Mouse (Mus musculus): ENCODE results near the gene Cldn15. TPM values are rescaled to one million over a fixed set of nuclear protein-coding genes. Genes with fewer than 3 reads are reported as not detected.
"Not testable (repeated sequence)": the region's sequence is repeated elsewhere in the genome, so short reads cannot be mapped to it uniquely, and the experiment has no call there.

Gene Cldn15
- polyA plus RNA-seq, 1 experiment from 2014 or later = 6.7 TPM

DNA sequence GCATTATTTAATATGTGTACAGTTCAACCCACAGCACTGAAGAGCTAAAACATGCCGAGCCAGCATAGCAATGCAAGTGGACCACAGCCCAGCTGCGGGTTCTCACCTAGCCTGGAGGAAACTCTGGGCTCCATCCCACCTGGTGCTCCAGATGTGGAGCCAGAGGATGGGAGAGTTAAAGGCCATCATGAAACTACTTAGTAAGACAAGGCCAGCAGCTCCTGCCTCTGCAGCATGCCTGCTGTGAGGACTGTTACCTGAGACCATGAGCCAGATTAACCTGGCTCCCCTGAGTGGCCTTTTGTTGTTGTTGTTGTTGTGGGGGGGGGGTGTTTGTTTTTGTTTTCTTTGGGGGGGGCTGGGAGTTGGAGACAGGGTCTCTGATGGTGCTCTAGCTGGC is 23.0 kb upstream of the Cldn15 start:
- no peak for DNase-seq
- H3K27ac ChIP-seq (ENCODE audit: low read depth) = no peak overlapping the region
- H3K4me1 ChIP-seq (ENCODE audit: insufficient read depth) = no peaks in the 10 kb centered on the region
- WGBS (ENCODE audit: insufficient replicate concordance) = 76% methylated on average over 2 of the region's 2 CpGs
- ATAC-seq = no peak
- no peak overlapping the region for H3K9ac ChIP-seq (replicated peaks)
- no peaks in the 10 kb centered on the region for H3K27me3 ChIP-seq (ENCODE audit: insufficient read depth, low read length)
- H3K4me3 ChIP-seq (ENCODE audit: low read depth, low read length) = no peak overlapping the region
- H3K9me3 ChIP-seq (ENCODE audit: low read length) = peaks cover 3% of the 10 kb centered on the region; the same call in 1 of the 2 replicates
- H3K4me2 ChIP-seq (ENCODE audit: low read depth, low read length) = no peak overlapping the region
- TF ChIP-seq CTCF (IDR thresholded peaks at IDR 0.05; ENCODE audit: low read depth) = no peak
- TF ChIP-seq EP300 (IDR thresholded peaks at IDR 0.05; ENCODE audit: low read depth) = no peak
- H3K36me3 ChIP-seq (replicated peaks; ENCODE audit: insufficient read depth, low read length) = no peaks in the 10 kb centered on the region

GRCm38 (mm10) chr5:136945084-136945483 is 21.3 kb upstream of the Cldn15 start:
- no peaks in the 10 kb centered on the region for H3K27me3 ChIP-seq (ENCODE audit: insufficient read depth, low read length)
- no peak overlapping the region for H3K9ac ChIP-seq (replicated peaks)
- H3K4me3 ChIP-seq (ENCODE audit: low read depth, low read length) = no peak overlapping the region
- H3K9me3 ChIP-seq (ENCODE audit: low read length) = no peaks in the 10 kb centered on the region
- TF ChIP-seq CTCF (IDR thresholded peaks at IDR 0.05; ENCODE audit: low read depth) = no peak
- TF ChIP-seq EP300 (IDR thresholded peaks at IDR 0.05; ENCODE audit: low read depth) = no peak
- WGBS (ENCODE audit: insufficient replicate concordance) = 73% methylated on average over 12 of the region's 12 CpGs
- H3K4me1 ChIP-seq (ENCODE audit: insufficient read depth) = no peaks in the 10 kb centered on the region
- ATAC-seq = no peak
- no peak for DNase-seq
- no peaks in the 10 kb centered on the region for H3K36me3 ChIP-seq (replicated peaks; ENCODE audit: insufficient read depth, low read length)
- no peak overlapping the region for H3K27ac ChIP-seq (ENCODE audit: low read depth)
- H3K4me2 ChIP-seq (ENCODE audit: low read depth, low read length) = no peak overlapping the region

- Histone ChIP-seq H3K4me1 (ENCODE audit: insufficient read depth) (0 out of 2 replicates have a peak, but pooled peaks cover 3% of the 10 kb centered on the region), H3K9me3 (ENCODE audit: low read length) (no peaks in the 10 kb centered on the region), H3K27ac (ENCODE audit: low read depth) (no peak overlapping the region), H3K36me3 (replicated peaks; ENCODE audit: insufficient read depth, low read length) (no peaks in the 10 kb centered on the region), H3K27me3 (ENCODE audit: insufficient read depth, low read length) (no peaks in the 10 kb centered on the region), H3K4me2 (ENCODE audit: low read depth, low read length) (no peak overlapping the region), H3K9ac (replicated peaks) (no peak overlapping the region), H3K4me3 (ENCODE audit: low read depth, low read length) (no peak overlapping the region)
- ATAC-seq (no peak), DNase-seq (no peak)
- no peak for TF ChIP-seq CTCF (IDR thresholded peaks at IDR 0.05; ENCODE audit: low read depth)
- no peak for TF ChIP-seq EP300 (IDR thresholded peaks at IDR 0.05; ENCODE audit: low read depth)
Measured at GRCm38 (mm10) chr5:136947874-136948273, 18.5 kb upstream of the Cldn15 start.

GRCm38 (mm10) chr5:136949551-136950336 is 16.7 kb upstream of the Cldn15 start:
- not testable (repeated sequence) for H3K9ac ChIP-seq (replicated peaks); H3K4me3 ChIP-seq (ENCODE audit: low read depth, low read length); H3K9me3 ChIP-seq (ENCODE audit: low read length); H3K27me3 ChIP-seq (ENCODE audit: insufficient read depth, low read length); DNase-seq; ATAC-seq; H3K36me3 ChIP-seq (replicated peaks; ENCODE audit: insufficient read depth, low read length); H3K27ac ChIP-seq (ENCODE audit: low read depth); H3K4me2 ChIP-seq (ENCODE audit: low read depth, low read length)
- 78% methylated on average over 14 of the region's 14 CpGs for WGBS (ENCODE audit: insufficient replicate concordance)
- peaks cover 11% of the 10 kb centered on the region for H3K4me1 ChIP-seq (ENCODE audit: insufficient read depth)
- 0 out of 2 replicates have a peak, but pooled peaks have one; percentile 9 for TF ChIP-seq EP300 (IDR thresholded peaks at IDR 0.05; ENCODE audit: low read depth)

- Histone ChIP-seq H3K4me3 (ENCODE audit: low read depth, low read length) (no peak overlapping the region), H3K9ac (replicated peaks) (no peak overlapping the region), H3K27ac (ENCODE audit: low read depth) (no peak overlapping the region), H3K4me2 (ENCODE audit: low read depth, low read length) (no peak overlapping the region), H3K4me1 (ENCODE audit: insufficient read depth) (peaks cover 11% of the 10 kb centered on the region), H3K27me3 (ENCODE audit: insufficient read depth, low read length) (no peaks in the 10 kb centered on the region), H3K9me3 (ENCODE audit: low read length) (no peaks in the 10 kb centered on the region), H3K36me3 (replicated peaks; ENCODE audit: insufficient read depth, low read length) (no peaks in the 10 kb centered on the region)
- ATAC-seq = no peak
- DNase-seq = no peak
- 82% methylated on average over 6 of the region's 6 CpGs for WGBS (ENCODE audit: insufficient replicate concordance)
- TF ChIP-seq EP300 (IDR thresholded peaks at IDR 0.05; ENCODE audit: low read depth) (no peak), CTCF (IDR thresholded peaks at IDR 0.05; ENCODE audit: low read depth) (no peak)
Measured at GRCm38 (mm10) chr5:136950521-136950920, 15.9 kb upstream of the Cldn15 start.

DNA sequence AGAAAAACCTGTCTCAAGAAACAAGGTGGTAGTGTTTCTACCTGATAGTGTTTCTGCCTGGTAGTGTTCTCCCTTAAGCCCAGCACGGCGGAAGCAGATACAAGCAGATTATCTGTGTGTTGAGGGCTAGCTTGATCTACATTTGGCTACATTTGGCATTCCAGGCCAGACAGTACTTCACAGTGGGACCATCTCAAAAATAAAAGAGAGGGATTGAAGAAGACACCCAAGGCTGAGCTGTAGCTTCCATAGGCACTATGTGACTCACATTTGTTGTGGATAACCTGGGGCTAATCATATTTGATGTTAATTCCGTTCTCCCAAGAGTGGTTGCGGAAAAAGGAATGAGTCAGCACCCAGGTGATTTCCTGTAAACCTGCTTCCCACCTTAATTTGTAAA is 14.3 kb upstream of the Cldn15 start:
- Histone ChIP-seq H3K4me2 (ENCODE audit: low read depth, low read length) (no peak overlapping the region), H3K4me3 (ENCODE audit: low read depth, low read length) (no peak overlapping the region), H3K27ac (ENCODE audit: low read depth) (no peak overlapping the region), H3K4me1 (ENCODE audit: insufficient read depth) (peaks cover 11% of the 10 kb centered on the region), H3K9ac (replicated peaks) (no peak overlapping the region), H3K27me3 (ENCODE audit: insufficient read depth, low read length) (no peaks in the 10 kb centered on the region), H3K36me3 (replicated peaks; ENCODE audit: insufficient read depth, low read length) (no peaks in the 10 kb centered on the region), H3K9me3 (ENCODE audit: low read length) (no peaks in the 10 kb centered on the region)
- TF ChIP-seq CTCF (IDR thresholded peaks at IDR 0.05; ENCODE audit: low read depth) = no peak
- no peak for DNase-seq
- WGBS (ENCODE audit: insufficient replicate concordance) = 62% methylated on average over 4 of the region's 4 CpGs
- no peak for ATAC-seq

Data from liver, postnatal 0 days (tissue).